Mouse (Mus musculus): ENCODE measurements around the gene Tmem145.

Tmem145 gene

GRCm38 (mm10) chr7:25293191-25293739 lies 12.6 kb upstream of the Tmem145 start:
- DNase-seq: no peak

GRCm38 (mm10) chr7:25294495-25294894 lies 11.4 kb upstream of the Tmem145 start:
- DNase-seq: no peak

- no peak for DNase-seq
Measured at GRCm38 (mm10) chr7:25294960-25295722, 10.8 kb upstream of the Tmem145 start.

GRCm38 (mm10) chr7:25296945-25297453 lies 8.9 kb upstream of the Tmem145 start:
- DNase-seq: no peak

- peak; percentile 83 for DNase-seq
Measured at GRCm38 (mm10) chr7:25297454-25298325, 8.2 kb upstream of the Tmem145 start, which contains the start of gene Pafah1b3. TSS of gene Pafah1b3 (minus strand) at chr7:25297986.

GRCm38 (mm10) chr7:25301063-25301462 lies 4.8 kb upstream of the Tmem145 start, which contains the start of gene Prr19:
TSS of gene Prr19 (plus strand) at chr7:25301411.
- DNase-seq: peak; percentile 68

- no peak for DNase-seq
Measured at GRCm38 (mm10) chr7:25303003-25303684, 2.8 kb upstream of the Tmem145 start.

GRCm38 (mm10) chr7:25303685-25304006 lies 2.3 kb upstream of the Tmem145 start:
- DNase-seq: no peak

- DNase-seq: no peak
Measured at GRCm38 (mm10) chr7:25305481-25305880, 425 bp upstream of the Tmem145 start.

GRCm38 (mm10) chr7:25306614-25306996 lies 699 bp downstream of the Tmem145 start:
- no peak for DNase-seq

GRCm38 (mm10) chr7:25308702-25309318 lies 2.9 kb downstream of the Tmem145 start:
- no peak for DNase-seq

- DNase-seq: no peak
Measured at GRCm38 (mm10) chr7:25309425-25309824, 3.5 kb downstream of the Tmem145 start.

- DNase-seq: no peak
Measured at GRCm38 (mm10) chr7:25311193-25311592, 5.3 kb downstream of the Tmem145 start.

- no peak for DNase-seq
Measured at GRCm38 (mm10) chr7:25313325-25313724, 7.4 kb downstream of the Tmem145 start.

- no peak for DNase-seq
Measured at GRCm38 (mm10) chr7:25314606-25315305, 8.8 kb downstream of the Tmem145 start.

- DNase-seq: no peak
Measured at GRCm38 (mm10) chr7:25315306-25316041, 9.6 kb downstream of the Tmem145 start.

GRCm38 (mm10) chr7:25316532-25317445 lies 10.9 kb downstream of the Tmem145 start, which contains the start of gene Megf8:
TSS of gene Megf8 (plus strand) at chr7:25317164.
- peak; percentile 91 for DNase-seq

GRCm38 (mm10) chr7:25317446-25317999 lies 11.6 kb downstream of the Tmem145 start:
- DNase-seq: no peak

- DNase-seq: peak; percentile 62
Measured at GRCm38 (mm10) chr7:25322058-25322484, 16.2 kb downstream of the Tmem145 start.
